Mouse (Mus musculus) liver, embryonic 12.5 days (tissue): ENCODE measurements around the gene Panx3. TPM values are rescaled to one million over a fixed set of nuclear protein-coding genes. Genes with fewer than 3 reads are reported as not detected.
A peak's percentile ranks its signal among the peaks of the same experiment; 100 is the strongest.

Source experiments
- ATAC-seq: fragments of 200-750 bp; cut with Nextera tagmentation; 2 replicates; pipeline ENCODE4 v1.8.0; 2017; ENCODE audit warnings: moderate number of reproducible peaks, mild to moderate bottlenecking, moderate library complexity
- H3K27ac ChIP-seq: fragments of 300-500 bp; sonication (generic); 2 replicates; pipeline ENCODE4 v1.5.1; 2016; ENCODE audit warnings: mild to moderate bottlenecking
- H3K27me3 ChIP-seq: fragments of 300-500 bp; sonication (generic); replicated peaks from 2 replicates; pipeline ENCODE4 v1.6.1; 2016; ENCODE audit warnings: mild to moderate bottlenecking, moderate library complexity
- H3K36me3 ChIP-seq: fragments of 300-500 bp; sonication (generic); 2 replicates; pipeline ENCODE4 v1.6.1; 2016; ENCODE audit warnings: mild to moderate bottlenecking, moderate library complexity
- H3K4me1 ChIP-seq: fragments of 300-500 bp; sonication (generic); 2 replicates; pipeline ENCODE4 v1.6.1; 2016
- H3K4me2 ChIP-seq: fragments of 300-500 bp; sonication (generic); 2 replicates; pipeline ENCODE4 v1.6.1; 2016; ENCODE audit warnings: mild to moderate bottlenecking, moderate library complexity
- H3K4me3 ChIP-seq: fragments of 300-500 bp; sonication (generic); 2 replicates; pipeline ENCODE4 v1.5.1; 2016; ENCODE audit warnings: mild to moderate bottlenecking, moderate library complexity
- H3K9ac ChIP-seq: fragments of 300-500 bp; sonication (generic); 2 replicates; pipeline ENCODE4 v1.6.1; 2016; ENCODE audit warnings: mild to moderate bottlenecking, moderate library complexity
- H3K9me3 ChIP-seq: fragments of 300-500 bp; sonication (generic); replicated peaks from 2 replicates; pipeline ENCODE4 v1.6.1; 2016; ENCODE audit warnings: mild to moderate bottlenecking, moderate library complexity
- WGBS: fragments of 180-500 bp; shearing (Covaris S2); methylation state at CpG from one replicate; pipeline ENCODE4 v1.1.7; 2016; ENCODE audit not compliant: insufficient replicate concordance; 5-methylcytosine and 5-hydroxymethylcytosine counted together
- polyA plus RNA-seq: library from polyadenylated mRNA; unstranded; fragments of >200 nt; fragmentation: Nextera tagmentation; extraction: Ambion mirVana; gene quantifications from 2 replicates; pipeline ENCODE4 v1.2.1, GENCODE M21; 2016

Panx3 gene
- polyA plus RNA-seq, 1 experiment from 2014 or later: not detected

DNA sequence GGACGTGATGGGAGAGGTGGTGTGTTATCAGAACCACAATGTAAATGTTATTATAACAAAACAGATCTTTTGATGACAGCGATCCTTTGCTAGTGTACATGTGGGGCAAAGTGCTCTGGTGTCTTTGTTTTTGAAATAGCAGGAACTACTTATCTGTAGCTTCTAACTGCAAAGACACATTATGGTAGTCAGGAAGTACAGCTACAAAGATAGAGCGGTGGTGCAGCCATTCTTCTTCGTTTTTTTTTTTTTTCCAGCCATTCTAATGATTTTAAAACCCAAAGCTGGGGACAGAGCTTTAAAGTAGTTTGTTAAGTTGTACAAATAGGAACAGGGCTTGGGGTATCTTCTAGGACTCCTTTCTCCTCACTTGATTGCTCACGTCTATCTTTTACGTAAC is 9.6 kb downstream of the Panx3 start:
- WGBS: 59% methylated on average over 6 of the region's 6 CpGs
- H3K9ac ChIP-seq: no peak overlapping the region
- no peak for ATAC-seq
- H3K4me2 ChIP-seq: no peak overlapping the region
- no peaks in the 10 kb centered on the region for H3K27me3 ChIP-seq
- no peak overlapping the region for H3K4me3 ChIP-seq
- H3K9me3 ChIP-seq: no peaks in the 10 kb centered on the region
- peaks cover 8% of the 10 kb centered on the region for H3K36me3 ChIP-seq
- no peak overlapping the region for H3K27ac ChIP-seq
- H3K4me1 ChIP-seq: peaks cover 18% of the 10 kb centered on the region

DNA sequence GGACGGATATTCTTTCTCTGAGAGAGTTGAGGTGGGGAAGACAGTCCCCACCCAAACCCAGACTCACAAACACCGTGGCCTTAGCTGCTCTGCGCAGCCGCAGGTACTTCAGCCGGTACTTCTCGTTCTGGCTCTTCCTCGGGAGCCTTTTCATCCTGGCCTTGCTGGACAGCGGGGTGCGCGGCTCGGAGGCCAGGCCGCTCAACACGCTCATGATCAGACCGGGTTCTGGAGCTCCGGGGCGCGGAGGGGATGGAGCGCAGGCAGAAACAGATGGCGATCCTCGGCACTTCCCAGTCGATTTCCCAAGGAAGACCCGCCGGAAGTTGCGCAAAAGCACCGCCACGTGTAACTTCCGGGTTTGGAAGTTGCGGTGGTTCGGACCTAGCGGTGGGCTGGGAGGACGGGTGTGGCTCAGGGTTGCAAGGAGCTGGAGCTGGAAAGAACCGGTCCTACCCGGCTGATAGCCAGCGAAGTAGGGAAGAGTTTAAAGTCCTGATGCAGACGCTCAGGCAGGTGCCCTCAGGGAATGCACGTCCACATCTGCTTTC is 12.0 kb downstream of the Panx3 start, which contains the start of gene Tbrg1:
TSS of gene Tbrg1 (minus strand) at position 382 of the 551 bp plus-strand sequence.
- H3K4me2 ChIP-seq: peak within 1 kb of the TSS; percentile 70
- no peaks in the 10 kb centered on the region for H3K27me3 ChIP-seq
- peak within 1 kb of the TSS; percentile 85 for H3K27ac ChIP-seq
- no peaks in the 10 kb centered on the region for H3K9me3 ChIP-seq
- WGBS: under 1% methylated on average over 36 of the region's 36 CpGs
- peak within 1 kb of the TSS; percentile 80 for H3K9ac ChIP-seq
- peak; percentile 91 for ATAC-seq
- H3K36me3 ChIP-seq: peaks cover 32% of the 10 kb centered on the region
- peak within 1 kb of the TSS; percentile 81 for H3K4me3 ChIP-seq
- peaks cover 18% of the 10 kb centered on the region for H3K4me1 ChIP-seq

DNA sequence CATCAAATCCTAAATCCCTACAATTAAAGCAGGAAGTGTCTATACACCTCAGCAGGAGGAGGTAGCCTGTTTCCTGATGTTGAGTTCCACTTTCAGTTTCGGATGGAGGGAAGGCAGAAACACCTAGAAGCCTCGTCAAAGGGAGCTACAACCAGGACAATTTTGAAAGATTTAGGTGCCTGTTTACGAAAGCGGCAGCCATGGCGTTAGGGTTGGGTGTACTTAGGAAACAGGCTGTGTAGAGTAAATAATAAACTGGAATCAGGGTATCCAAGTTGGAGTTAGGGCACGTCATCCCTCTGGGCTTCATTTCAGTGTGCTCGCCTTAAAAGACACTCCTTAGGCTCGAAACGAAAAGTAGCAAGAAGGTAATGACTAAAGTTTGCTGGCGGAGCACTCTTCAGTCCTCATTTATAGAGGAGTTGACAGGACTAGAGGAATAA is 12.6 kb downstream of the Panx3 start:
- Histone ChIP-seq H3K36me3 (peaks cover 35% of the 10 kb centered on the region), H3K9me3 (no peaks in the 10 kb centered on the region), H3K27me3 (no peaks in the 10 kb centered on the region), H3K4me2 (peak overlapping the region; percentile 70), H3K9ac (peak overlapping the region; percentile 80), H3K4me1 (peaks cover 18% of the 10 kb centered on the region), H3K27ac (peak overlapping the region; percentile 85), H3K4me3 (peak overlapping the region; percentile 81)
- under 1% methylated on average over 10 of the region's 10 CpGs for WGBS
- ATAC-seq: peak; percentile 33

DNA sequence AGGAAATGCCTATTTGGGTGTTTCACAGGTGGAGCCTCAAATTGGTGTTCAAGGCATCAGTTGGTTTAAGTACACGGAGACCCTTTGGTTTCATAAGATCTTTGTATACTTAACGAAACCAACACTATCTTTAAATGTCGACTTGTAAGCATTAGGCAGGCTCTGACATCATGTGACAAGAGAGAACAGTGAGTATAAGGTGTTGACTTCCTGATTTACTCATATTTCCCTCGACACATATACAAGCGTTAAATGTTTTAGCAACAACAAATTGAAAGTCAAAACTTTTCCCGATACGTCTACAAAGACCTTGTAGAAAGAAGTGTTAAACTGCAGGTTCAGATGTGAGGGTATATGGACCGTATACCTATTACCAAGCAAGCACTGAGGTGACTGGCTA is 13.1 kb downstream of the Panx3 start:
- Histone ChIP-seq H3K9ac (peak overlapping the region; percentile 80), H3K27ac (0 out of 2 replicates have a peak overlapping the region, but pooled peaks have one; percentile 85), H3K4me2 (peak overlapping the region; percentile 70), H3K27me3 (no peaks in the 10 kb centered on the region), H3K4me1 (peaks cover 18% of the 10 kb centered on the region), H3K9me3 (no peaks in the 10 kb centered on the region), H3K36me3 (peaks cover 40% of the 10 kb centered on the region), H3K4me3 (peak overlapping the region; percentile 81)
- 44% methylated on average over 8 of the region's 8 CpGs for WGBS
- no peak for ATAC-seq

DNA sequence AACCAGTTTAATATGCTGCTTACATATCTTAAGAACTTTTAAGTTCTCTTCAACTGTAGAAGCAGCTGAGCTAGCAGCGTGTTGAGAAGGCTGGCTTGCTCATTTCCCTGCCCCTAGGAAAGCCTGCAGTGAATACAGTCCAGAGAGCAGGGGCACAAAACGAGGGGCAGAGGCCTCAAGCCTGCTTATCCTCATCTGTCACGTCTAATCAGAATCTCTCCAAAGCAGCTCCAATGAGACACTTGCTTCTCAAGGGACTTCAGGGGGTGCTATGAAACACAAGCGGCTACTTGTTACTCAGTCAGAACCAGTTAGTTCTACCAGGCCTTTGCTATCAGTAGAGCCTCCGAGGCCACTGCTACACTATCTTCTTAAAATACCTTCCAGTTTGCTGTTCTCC is 15.2 kb downstream of the Panx3 start:
- no peak for ATAC-seq
- 68% methylated on average over 5 of the region's 5 CpGs for WGBS
- no peak overlapping the region for H3K9ac ChIP-seq
- H3K27ac ChIP-seq: no peak overlapping the region
- peaks cover 18% of the 10 kb centered on the region for H3K4me1 ChIP-seq
- no peaks in the 10 kb centered on the region for H3K9me3 ChIP-seq
- H3K36me3 ChIP-seq: peaks cover 61% of the 10 kb centered on the region
- no peak overlapping the region for H3K4me2 ChIP-seq
- H3K27me3 ChIP-seq: no peaks in the 10 kb centered on the region
- H3K4me3 ChIP-seq: no peak overlapping the region

DNA sequence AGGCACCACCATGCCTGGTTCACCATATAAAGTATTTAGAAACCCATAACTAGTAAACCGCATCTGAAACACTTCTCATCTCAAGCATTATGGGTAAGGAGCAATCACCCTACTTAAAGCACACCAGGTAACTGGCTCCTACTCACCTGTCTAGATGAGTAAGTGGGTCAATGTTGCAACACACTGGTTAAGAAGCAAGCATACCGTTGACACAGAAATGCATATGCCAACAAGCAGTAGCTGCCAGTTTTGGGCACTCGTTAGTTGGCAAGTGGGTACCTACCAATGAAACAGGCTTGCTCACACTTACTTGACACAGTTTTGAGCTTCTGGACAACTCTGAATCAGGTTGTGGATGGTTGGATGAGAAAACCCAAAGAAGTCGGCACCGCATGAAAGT is 18.4 kb downstream of the Panx3 start:
- no peaks in the 10 kb centered on the region for H3K27me3 ChIP-seq
- no peak overlapping the region for H3K4me3 ChIP-seq
- H3K4me2 ChIP-seq: no peak overlapping the region
- H3K36me3 ChIP-seq: peaks cover 80% of the 10 kb centered on the region
- peaks cover 7% of the 10 kb centered on the region for H3K4me1 ChIP-seq
- H3K9me3 ChIP-seq: no peaks in the 10 kb centered on the region
- H3K9ac ChIP-seq: no peak overlapping the region
- 86% methylated on average over 5 of the region's 5 CpGs for WGBS
- ATAC-seq: no peak
- no peak overlapping the region for H3K27ac ChIP-seq

DNA sequence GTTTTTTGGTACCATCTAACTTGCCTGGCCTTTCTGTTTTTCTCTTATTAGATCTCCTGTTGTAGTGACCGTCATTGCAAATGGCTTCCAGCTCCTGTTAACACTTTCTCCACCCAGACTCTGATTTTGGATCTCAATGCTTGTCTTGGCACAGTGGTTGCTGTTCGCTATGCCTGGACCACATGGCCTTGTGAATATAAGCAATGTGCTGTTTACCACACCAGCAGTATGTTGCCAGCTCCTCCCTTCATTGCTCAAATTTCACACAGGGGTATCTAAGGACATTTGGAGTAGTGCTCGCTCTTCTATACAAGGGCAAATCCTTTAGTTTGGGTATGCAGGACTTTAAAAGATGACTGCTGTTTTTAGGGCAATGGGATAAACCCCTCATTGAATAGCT is 22.8 kb downstream of the Panx3 start:
- Histone ChIP-seq H3K9ac (no peak overlapping the region), H3K27me3 (no peaks in the 10 kb centered on the region), H3K36me3 (peaks cover 43% of the 10 kb centered on the region), H3K9me3 (no peaks in the 10 kb centered on the region), H3K4me2 (no peak overlapping the region), H3K4me3 (no peak overlapping the region), H3K4me1 (no peaks in the 10 kb centered on the region), H3K27ac (no peak overlapping the region)
- ATAC-seq: no peak
- WGBS: 77% methylated on average over 3 of the region's 3 CpGs

DNA sequence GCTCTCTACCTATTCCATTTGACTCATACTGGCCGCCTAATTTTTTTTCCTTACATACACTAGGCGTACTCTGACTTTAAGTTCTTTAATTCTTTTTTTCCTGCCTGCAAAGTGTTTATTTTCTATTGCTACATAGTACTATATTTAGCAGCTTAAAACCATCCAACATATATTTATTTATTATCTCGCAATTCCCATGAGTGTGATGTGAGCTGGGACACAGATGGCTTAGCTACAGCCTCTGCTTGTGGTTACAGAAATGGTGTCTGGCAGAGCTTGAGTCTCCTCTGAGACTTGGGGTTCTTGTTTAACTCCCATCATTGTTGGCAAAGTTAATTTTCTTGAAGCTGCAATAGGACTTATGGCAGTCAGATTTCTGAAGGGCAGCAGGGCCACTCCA is 30.3 kb downstream of the Panx3 start:
- no peaks in the 10 kb centered on the region for H3K9me3 ChIP-seq
- H3K27ac ChIP-seq: no peak overlapping the region
- no peak overlapping the region for H3K9ac ChIP-seq
- no peaks in the 10 kb centered on the region for H3K4me1 ChIP-seq
- ATAC-seq: no peak
- H3K4me2 ChIP-seq: no peak overlapping the region
- H3K27me3 ChIP-seq: no peaks in the 10 kb centered on the region
- no peaks in the 10 kb centered on the region for H3K36me3 ChIP-seq
- WGBS: 74% methylated on average over 3 of the region's 3 CpGs
- no peak overlapping the region for H3K4me3 ChIP-seq

DNA sequence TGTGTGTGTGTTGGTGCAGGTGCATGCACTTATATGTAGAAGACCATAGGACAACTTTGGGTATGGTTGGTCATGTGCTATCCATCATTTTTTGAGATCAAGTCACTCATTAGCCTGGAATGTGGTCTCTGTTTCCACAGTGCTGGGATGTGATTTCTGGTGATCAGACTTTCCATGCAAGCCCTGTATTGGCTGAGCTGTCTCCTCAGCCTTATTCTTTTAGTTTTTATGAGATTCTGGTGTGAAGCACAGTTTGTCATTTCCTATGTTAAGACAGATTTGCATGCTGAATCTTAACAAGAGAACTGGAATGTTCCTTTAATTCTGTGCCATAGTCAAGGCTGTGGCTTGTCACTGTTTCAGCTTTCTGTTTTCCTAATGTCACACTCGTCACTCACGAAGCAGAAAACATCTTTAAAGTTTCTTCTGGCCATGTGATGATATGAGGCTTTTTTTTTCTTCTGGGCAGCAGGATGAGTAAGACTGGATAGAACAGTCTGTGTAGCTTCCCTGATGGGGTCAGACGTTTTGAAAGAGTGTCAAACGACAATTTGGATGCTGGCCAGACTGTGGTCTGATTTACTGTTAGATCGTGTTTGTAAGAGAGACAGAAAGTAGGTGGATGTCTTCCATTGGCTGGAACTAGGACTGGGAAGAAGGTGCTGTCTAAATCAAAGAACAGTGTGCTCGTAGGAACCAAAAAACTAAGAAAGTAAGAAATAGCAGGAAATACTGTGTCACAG is 32.1 kb downstream of the Panx3 start:
- no peaks in the 10 kb centered on the region for H3K36me3 ChIP-seq
- no peak for ATAC-seq
- WGBS: 51% methylated on average over 6 of the region's 6 CpGs
- H3K9ac ChIP-seq: no peak overlapping the region
- no peaks in the 10 kb centered on the region for H3K4me1 ChIP-seq
- H3K4me2 ChIP-seq: no peak overlapping the region
- no peaks in the 10 kb centered on the region for H3K27me3 ChIP-seq
- no peaks in the 10 kb centered on the region for H3K9me3 ChIP-seq
- no peak overlapping the region for H3K4me3 ChIP-seq
- no peak overlapping the region for H3K27ac ChIP-seq

DNA sequence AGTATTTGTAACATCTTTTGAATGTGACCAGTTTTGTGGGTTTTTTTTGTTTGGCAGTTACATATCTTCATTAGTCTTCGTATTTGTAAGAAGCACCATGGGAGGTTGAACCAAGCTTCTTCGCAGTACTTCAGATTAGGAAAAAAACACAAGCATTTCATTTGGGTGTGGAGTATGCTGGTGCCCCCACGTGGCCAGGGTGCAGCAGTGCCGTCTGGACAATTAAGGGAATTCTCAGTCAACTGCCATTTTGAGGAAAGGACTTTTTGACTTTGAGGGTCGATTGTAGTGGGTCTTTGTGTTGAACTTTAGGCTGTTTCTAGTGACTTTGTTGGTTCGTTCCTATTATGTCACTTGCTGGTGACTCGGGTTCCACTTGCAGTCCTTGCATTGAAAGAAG is 32.7 kb downstream of the Panx3 start:
- Histone ChIP-seq H3K4me2 (no peak overlapping the region), H3K36me3 (no peaks in the 10 kb centered on the region), H3K27me3 (no peaks in the 10 kb centered on the region), H3K4me1 (no peaks in the 10 kb centered on the region), H3K4me3 (no peak overlapping the region), H3K27ac (no peak overlapping the region), H3K9me3 (no peaks in the 10 kb centered on the region), H3K9ac (no peak overlapping the region)
- WGBS: 15% methylated on average over 7 of the region's 7 CpGs
- ATAC-seq: no peak

DNA sequence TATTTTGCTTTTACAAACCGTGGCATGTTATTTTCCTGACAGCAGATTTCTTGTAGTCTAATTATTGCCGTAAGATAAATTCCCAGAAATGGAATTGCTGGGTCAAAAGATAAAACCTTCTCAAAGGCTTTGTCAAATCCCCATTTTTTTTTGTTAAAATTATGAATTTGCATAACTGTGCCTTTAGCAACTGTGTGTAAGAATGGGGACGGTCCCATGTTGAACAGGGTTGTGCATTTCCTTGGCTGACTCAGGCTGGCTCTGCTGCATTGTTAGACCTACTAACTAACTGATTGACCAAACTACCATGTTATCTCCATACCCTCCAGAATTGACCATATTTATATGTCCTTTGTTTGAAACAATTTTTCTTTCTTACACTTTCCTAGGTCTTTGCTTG is 34.8 kb downstream of the Panx3 start:
- H3K4me1 ChIP-seq: no peaks in the 10 kb centered on the region
- H3K9me3 ChIP-seq: no peaks in the 10 kb centered on the region
- no peaks in the 10 kb centered on the region for H3K36me3 ChIP-seq
- no peak overlapping the region for H3K4me3 ChIP-seq
- no peak overlapping the region for H3K4me2 ChIP-seq
- 86% methylated on average over 3 of the region's 3 CpGs for whole genome bisulfite sequencing
- H3K27ac ChIP-seq: no peak overlapping the region
- no peak for ATAC-seq
- no peak overlapping the region for H3K9ac ChIP-seq
- no peaks in the 10 kb centered on the region for H3K27me3 ChIP-seq

DNA sequence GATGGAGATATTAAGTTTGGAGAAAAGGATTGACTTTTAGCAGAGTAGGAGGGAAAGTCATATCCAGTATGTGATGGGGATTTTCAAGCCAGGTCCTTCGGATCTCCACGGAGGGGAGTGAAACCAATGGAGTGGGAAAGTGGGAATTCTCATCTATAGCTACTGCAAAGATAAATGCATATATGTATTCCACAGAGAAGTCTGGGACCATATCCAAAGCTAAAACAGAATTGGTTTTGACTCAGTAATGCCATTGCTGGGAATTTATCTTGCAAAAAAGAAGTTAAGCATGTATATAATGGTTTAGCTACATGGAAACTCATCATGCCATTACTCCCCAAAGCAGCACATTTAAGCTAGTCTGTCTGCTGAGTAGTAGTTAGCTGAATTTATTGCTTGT is 36.7 kb downstream of the Panx3 start:
- H3K27ac ChIP-seq: no peak overlapping the region
- no peaks in the 10 kb centered on the region for H3K27me3 ChIP-seq
- peaks cover 2% of the 10 kb centered on the region; the same call in 1 of the 2 replicates for H3K36me3 ChIP-seq
- 79% methylated on average over 2 of the region's 2 CpGs for WGBS
- H3K9me3 ChIP-seq: no peaks in the 10 kb centered on the region
- no peaks in the 10 kb centered on the region for H3K4me1 ChIP-seq
- ATAC-seq: no peak
- H3K4me2 ChIP-seq: no peak overlapping the region
- no peak overlapping the region for H3K9ac ChIP-seq
- H3K4me3 ChIP-seq: no peak overlapping the region
